Mouse (Mus musculus): ENCODE data around the gene Cd2ap. TPM values are rescaled to one million over a fixed set of nuclear protein-coding genes. Genes with fewer than 3 reads are reported as not detected.

The Cd2ap gene
- total RNA-seq, 2 experiments from 2014 or later: 13.5 TPM

DNA sequence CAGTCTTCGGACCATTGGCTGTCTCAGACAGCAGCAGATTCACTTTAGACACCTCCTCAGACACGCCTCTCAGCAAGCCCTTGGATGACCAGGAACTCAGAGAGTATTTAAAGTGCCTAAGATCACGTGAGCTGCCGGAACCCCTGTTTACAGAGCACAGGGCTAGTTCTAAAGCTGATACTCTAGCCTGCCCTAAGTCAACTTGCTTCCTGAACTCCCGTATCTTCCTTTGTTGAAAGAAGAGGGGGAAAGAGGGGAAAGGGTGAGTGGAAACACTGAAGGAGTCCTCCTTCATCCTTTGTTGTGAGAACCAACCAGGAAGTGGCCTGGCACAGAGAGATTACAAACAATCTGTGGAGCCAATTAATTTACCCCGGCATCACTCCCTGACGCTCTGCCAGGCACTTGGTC is 8.6 kb upstream of the Cd2ap start:
- no peak overlapping the region for H3K4me3 ChIP-seq
- H3K27ac ChIP-seq: no peak overlapping the region
- intact Hi-C loops (cut with DNase I): no loop called here
- DNase-seq: no peak
- TF ChIP-seq CTCF (IDR thresholded peaks at IDR 0.05): no peak

DNA sequence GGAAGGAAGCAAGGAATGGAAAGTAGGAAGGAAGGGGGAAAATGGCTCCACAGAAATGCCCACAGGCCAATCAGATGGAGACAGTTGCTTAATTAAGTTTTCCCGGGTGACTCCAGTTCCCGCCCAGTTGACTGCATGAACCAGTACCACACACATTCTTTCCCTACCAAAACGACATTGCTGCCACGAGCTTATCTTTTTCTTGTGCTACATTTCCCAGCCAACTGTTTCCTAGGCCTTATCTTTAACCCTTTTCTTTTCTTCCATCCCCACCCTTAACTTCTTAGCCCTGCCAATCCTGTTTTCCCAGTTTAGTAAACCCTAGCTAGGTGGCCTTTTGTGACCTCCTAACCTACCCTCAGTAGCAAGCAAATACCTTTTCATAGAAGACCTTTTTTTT is 7.9 kb upstream of the Cd2ap start:
- TF ChIP-seq CTCF (IDR thresholded peaks at IDR 0.05): no peak
- DNase-seq: no peak

DNA sequence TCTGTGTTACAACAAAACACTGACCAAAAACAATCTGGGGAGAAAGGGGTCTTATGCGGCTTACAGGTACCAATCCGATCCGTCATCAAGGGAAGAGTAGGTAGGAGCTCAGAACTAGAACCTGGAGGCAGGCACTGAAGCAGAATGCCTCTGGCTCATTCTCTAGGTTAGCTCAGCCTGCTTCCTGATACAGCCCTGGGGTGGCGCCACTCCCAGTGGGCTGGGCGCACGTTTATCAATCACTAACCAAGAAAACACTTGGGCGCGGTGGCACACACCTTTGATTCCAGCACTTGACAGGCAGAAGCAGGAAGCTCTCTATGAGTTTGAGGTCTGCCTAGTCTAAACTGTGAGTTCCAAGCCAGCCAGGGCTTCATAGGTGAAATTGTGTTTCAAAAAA is 7.3 kb upstream of the Cd2ap start:
- Histone ChIP-seq H3K27ac (no peak overlapping the region), H3K4me3 (no peak overlapping the region)
- intact Hi-C loops (cut with DNase I): no loop called here
- DNase-seq: no peak
- TF ChIP-seq CTCF (IDR thresholded peaks at IDR 0.05): no peak

More for the DNA sequence above, 7.9 kb upstream of the Cd2ap start:
- intact Hi-C loops (cut with DNase I): no loop called here
- Histone ChIP-seq H3K27ac (no peak overlapping the region), H3K4me3 (no peak overlapping the region)

DNA sequence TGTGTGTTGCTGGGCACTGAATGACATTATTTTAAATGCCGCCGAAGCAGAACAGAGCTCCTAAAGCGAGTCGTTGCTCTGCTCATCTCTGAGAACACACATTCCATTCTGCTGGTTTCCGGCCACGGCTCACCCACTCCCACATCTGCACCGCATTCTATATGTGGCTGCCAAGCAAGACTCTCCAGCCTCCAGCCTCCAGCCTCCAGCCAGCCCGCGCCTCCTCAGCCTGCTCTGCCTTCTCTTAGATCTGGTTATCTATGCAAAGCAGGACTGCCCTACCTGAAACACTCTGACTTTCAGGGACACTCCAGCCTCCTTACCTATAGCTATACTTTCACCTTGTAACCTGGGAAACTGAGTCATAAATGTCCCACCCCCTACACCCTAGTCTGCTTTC is 6.8 kb upstream of the Cd2ap start:
- no peak for TF ChIP-seq CTCF (IDR thresholded peaks at IDR 0.05)
- DNase-seq: no peak
- no peak overlapping the region for H3K4me3 ChIP-seq
- intact Hi-C loops (cut with DNase I): no loop called here
- H3K27ac ChIP-seq: no peak overlapping the region

DNA sequence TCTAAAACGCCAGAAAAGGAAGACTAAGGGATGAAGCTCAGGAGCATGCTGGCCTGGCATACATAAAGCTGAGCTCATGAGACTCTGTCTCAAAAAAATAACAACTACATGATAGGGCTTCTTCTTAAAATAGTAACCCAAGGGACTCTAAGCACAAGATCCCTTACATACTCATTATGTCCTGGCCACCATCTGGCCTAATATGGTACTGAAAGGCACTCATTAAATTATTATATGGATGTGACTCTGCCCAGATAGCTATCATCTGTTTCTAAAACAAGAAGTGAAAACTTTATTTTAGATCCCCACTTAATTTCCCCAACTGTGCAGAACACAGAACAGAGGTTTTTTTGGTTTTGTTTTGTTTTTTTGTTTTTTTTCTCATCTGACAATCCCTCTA is 6.4 kb upstream of the Cd2ap start:
- TF ChIP-seq CTCF (IDR thresholded peaks at IDR 0.05): peak; percentile 21; the same call in 1 of the 2 replicates
- no peak overlapping the region for H3K4me3 ChIP-seq
- intact Hi-C loops (cut with DNase I): no loop called here
- no peak for DNase-seq
- no peak overlapping the region for H3K27ac ChIP-seq

DNA sequence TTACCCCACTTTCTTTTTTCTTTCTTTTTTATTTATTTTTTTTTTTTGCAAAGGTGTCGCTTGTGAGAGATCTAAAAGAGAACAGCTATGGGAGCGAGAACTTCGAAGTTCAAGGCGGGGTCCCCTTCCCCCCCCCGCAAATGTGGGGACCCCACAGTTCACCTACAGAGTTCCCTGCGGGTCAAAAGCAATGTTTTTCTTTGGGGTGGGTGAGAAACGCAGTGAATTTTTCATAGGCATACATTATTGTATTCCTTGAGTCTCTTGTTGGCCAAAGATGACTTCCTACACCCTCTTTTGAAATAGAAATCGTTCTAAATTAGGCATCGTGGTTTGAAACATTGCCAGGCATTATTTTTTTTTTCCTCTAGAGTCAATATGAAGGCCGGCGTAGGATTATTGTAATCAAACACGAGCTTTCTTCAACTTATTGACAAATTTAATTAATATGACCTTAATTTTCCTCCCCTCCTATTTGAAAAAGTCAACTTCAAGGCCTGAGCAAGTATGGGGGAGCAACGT is 500 bp upstream of the Cd2ap start:
- TF ChIP-seq CTCF (IDR thresholded peaks at IDR 0.05): no peak
- intact Hi-C loops (cut with DNase I): loop anchor here (1.0 to 10.0 kb wide), 3 partner anchors 50 to 1482 kb away; no protein-coding TSS in a partner anchor

DNA sequence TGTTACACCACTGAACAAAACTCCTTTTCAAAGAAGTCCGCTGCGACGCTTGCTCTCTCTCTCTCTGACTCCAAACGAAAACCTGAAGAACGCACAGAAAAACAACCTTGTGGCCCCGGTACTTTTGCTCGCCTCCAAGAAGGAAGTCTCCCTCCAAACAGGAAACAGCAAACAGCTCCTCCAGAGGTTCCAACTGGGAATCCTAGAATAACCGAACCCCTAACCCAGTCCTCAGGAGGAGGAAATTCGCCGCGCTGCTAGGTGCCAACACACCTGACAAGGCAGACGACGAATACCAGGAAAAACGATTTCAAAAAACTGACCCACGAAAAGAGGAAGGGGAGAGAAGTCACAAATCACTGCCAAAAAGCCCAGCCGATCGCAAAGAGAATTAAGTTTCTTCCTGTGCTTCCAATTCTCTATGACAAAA is 879 bp downstream of the Cd2ap start:
- intact Hi-C loops (cut with DNase I): loop anchor here (5.0 to 10.0 kb wide), 2 partner anchors 52 to 1481 kb away; no protein-coding TSS in a partner anchor
- Histone ChIP-seq H3K27ac (peak overlapping the region; percentile 98), H3K4me3 (peak overlapping the region; percentile 100)
- DNase-seq: peak; percentile 38
- TF ChIP-seq CTCF (IDR thresholded peaks at IDR 0.05): peak; percentile 41

More for the DNA sequence above, 500 bp upstream of the Cd2ap start:
- H3K4me3 ChIP-seq: peak overlapping the region; percentile 100
- H3K27ac ChIP-seq: peak overlapping the region; percentile 98
- no peak for DNase-seq

DNA sequence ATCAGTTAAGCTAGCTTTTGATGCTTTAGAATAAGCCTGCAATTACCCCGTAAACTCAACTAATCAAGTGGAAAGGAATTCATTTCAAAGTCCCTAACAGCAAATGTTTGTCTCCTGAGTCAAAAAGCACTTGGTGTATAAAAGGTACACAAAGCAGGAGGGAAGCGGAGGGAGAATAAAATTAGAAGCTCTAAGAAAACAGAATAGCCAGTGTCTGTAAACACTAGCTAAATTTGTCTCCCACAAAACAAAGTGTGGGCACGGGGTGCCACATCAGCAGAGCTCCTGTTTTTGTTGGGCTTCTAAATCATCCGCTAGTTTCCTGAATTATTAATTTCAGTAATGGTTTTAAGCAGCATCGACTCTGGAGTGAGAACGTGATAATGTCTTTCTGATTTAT is 1.4 kb downstream of the Cd2ap start:
- peak overlapping the region; percentile 100 for H3K4me3 ChIP-seq
- DNase-seq: no peak
- no peak for TF ChIP-seq CTCF (IDR thresholded peaks at IDR 0.05)
- intact Hi-C loops (cut with DNase I): loop anchor here (5.0 to 10.0 kb wide), 2 partner anchors 52 to 1480 kb away; no protein-coding TSS in a partner anchor
- peak overlapping the region; percentile 98 for H3K27ac ChIP-seq

DNA sequence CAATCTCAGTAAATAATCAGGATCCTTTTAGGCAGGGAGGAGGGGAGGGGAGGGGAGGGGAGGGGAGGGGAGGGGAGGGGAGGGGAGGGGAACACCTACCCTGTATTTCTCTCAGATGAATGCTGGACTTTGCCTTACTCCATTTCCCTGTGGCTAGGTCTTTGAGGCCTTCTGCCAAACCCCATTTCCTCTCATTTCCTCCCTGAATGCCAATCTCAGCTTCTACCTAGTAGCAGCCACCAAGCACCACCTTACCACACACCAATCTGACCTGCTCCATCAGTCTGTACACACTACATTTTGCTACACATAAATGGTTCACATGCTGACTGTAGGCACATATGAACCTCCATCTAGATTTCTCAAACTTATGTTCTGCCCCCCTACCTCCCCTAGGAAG is 6.0 kb downstream of the Cd2ap start:
- intact Hi-C loops (cut with DNase I): loop anchor here (10.0 kb wide), 1 partner anchor 1476 kb away; no protein-coding TSS in a partner anchor
- no peak for DNase-seq
- Histone ChIP-seq H3K4me3 (no peak overlapping the region), H3K27ac (peak overlapping the region; percentile 59; the same call in 1 of the 2 replicates)
- TF ChIP-seq CTCF (IDR thresholded peaks at IDR 0.05): no peak

DNA sequence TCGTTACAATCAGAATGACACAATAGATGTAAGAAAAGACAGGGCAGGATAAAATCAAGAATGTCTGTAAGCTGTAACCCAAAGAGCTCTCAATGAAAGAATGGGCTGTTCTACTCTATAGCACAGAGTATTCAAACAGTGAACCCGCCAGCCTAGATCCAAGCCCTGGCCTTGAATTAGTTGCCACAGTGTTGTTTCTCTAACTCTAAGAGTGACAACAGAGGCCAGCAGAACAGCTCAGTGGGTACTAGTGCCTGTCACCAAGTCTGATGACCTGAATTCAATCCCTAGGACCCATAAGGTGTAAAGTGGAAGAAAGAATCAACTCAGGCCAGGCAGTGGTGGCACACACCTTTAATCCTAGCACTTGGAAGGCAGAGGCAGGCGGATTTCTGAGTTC is 13.3 kb downstream of the Cd2ap start:
- H3K27ac ChIP-seq: no peak overlapping the region
- DNase-seq: no peak
- H3K4me3 ChIP-seq: no peak overlapping the region
- intact Hi-C loops (cut with DNase I): no loop called here
- TF ChIP-seq CTCF (IDR thresholded peaks at IDR 0.05): no peak

DNA sequence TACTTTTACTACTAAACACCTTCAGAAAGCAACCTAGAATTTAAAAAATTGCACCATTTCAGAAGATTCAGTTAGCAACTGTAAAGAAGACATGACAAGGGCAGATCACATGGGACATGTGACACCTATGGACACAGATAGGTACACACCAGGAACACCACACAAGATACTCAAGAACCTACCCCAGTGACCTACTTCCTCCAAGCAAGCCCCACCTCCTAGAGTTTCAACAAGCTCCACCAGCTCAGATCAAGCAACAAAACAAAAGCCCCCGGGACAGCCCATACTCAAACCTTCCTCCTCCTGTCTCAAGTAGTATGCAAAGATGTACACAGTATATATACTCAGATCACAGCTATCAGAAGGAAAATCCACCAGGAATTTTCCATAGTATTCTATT is 16.1 kb downstream of the Cd2ap start:
- TF ChIP-seq CTCF (IDR thresholded peaks at IDR 0.05): no peak
- DNase-seq: no peak
- intact Hi-C loops (cut with DNase I): no loop called here

DNA sequence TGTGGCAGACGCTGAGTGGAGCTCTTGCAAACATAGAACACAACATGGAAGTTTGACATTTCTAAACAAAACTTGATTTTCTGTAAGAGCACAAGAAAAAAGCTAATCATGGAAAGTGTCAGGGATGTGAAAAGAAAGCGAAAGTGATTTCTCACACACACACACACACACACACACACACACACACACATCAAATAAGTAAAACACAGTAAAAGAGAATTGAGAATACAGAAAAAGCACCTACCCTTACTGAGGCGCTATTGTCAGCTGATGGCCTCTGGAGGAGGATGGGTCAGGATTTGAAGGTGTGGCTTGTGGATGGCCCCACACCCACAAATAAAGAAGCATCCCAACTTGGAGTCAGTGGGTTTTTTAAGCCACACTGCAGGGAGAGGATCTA is 19.0 kb downstream of the Cd2ap start:
- no peak for DNase-seq
- Histone ChIP-seq H3K4me3 (no peak overlapping the region), H3K27ac (no peak overlapping the region)
- intact Hi-C loops (cut with DNase I): no loop called here
- no peak for TF ChIP-seq CTCF (IDR thresholded peaks at IDR 0.05)

More for the DNA sequence above, 16.1 kb downstream of the Cd2ap start:
- H3K4me3 ChIP-seq: no peak overlapping the region
- H3K27ac ChIP-seq: no peak overlapping the region; the same call in 1 of the 2 replicates

DNA sequence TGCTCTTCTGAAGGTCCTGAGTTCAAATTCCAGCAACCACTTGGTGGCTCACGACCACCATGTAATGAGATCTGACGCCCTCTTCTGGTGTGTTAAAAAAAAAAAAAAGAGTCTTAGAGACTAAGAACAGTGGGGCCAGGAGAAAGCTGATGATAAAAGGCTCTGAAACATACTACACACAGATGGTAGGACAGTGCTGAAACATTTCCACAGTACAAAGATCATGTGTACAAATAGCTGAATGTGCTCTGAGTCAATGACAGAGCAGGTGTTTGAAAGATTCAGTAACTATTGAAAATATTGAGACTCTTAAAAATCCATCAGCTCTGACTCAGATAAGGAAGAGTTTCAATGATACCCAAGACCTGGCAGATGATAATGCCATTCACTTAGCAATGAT is 29.4 kb downstream of the Cd2ap start:
- Histone ChIP-seq H3K27ac (no peak overlapping the region), H3K4me3 (no peak overlapping the region)
- intact Hi-C loops (cut with DNase I): no loop called here
- no peak for DNase-seq
- TF ChIP-seq CTCF (IDR thresholded peaks at IDR 0.05): no peak

DNA sequence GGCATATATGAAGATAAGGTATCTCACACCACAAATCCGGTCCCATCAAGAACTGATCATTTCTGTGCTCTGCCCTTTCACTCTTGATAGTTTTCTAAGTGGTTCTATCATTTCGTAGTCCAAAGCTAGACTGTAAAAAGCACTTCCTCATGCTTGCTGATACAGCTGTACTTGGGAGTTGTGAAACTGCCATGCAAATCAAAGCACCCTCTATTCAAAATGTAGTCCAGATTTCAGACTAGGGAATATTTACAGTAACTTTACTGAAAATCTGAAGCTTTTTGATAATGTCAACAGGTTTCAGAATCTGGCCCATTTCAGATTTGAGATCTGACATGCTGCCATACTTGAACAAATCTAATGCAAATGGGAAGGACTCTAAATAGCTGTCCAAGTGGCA is 39.3 kb downstream of the Cd2ap start:
- no peak overlapping the region for H3K27ac ChIP-seq
- no peak for TF ChIP-seq CTCF (IDR thresholded peaks at IDR 0.05)
- DNase-seq: no peak
- intact Hi-C loops (cut with DNase I): no loop called here
- no peak overlapping the region for H3K4me3 ChIP-seq
